Mouse (Mus musculus) R1 (cell line): Measurements from ENCODE around the gene Rassf8.
A peak's percentile ranks its signal among the peaks of the same experiment; 100 is the strongest.

Experiments used
- DNase-seq: peaks from one replicate; pipeline ENCODE4 v3.0.0-alpha.2; 2018; ENCODE audit warnings: low read depth, low spot score

The Rassf8 gene

DNA sequence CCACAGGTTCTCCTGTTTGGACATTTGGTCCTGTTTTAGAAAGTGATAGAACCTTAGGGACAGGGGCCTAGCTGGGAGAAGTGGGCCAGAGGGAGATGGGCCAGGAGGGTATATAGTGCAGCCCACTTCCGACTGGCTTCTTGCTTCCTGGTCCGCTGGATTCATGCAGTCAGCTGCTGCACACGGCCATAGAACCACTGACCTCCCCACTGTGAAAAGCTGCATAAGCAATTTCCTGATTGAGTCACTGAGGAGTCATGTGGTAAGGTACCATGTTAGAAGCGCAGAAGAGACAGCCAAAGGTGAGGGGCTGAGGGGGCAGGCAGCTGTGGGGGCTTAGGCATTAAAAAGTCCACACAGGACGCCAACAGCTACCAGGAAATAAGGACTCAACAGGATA, 75.7 kb downstream of the Rassf8 start:
- no peak for DNase-seq

DNA sequence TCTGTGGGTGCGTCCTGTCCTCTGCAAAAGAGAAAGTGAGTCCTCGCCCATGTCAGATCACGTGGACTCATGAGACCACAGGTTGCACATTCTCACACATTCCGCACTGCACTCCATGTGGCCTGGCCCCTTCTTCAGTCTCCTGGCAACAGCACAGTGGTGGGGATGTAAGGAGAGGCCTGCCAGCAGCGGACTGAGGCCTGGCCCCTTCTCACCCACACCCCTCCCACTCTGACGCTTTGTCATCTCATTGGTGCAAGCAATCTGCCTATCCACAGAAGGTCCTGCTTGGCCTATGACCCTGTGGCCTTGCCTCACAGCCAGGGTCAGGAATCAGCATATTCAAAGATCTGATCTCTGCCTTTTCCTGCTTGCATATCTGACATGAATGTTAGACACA, 76.6 kb downstream of the Rassf8 start:
- peak; percentile 84 for DNase-seq

DNA sequence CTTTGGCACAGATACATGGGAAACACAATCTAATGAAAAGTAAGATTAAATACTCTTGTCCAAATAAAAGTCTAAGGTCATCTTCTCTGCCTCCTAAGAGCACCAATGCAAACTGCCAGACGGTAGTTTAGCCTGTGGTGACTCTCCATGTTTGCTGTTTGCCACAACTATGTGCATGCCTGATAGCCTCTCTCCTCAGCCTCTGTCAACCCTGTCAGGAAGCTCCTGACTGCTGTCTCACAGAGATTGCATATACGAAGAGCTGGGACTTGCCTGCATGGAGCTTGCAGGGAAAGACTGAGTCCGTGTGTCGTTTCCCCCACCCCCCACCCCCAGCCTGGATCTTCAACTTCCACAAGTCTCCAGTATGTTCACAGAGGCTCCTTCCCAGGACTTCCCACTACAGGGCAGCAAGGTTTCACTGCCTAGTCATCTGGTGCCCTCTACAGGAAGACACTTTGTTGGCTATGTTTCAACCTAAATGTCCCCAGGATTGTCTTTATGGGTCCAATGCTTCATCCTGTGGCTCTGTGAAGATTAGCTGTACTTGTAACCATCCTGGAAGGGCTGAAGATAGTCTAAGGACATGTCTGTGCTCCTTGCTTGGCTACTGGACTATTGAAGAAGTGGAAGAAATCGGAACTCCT, 77.2 kb downstream of the Rassf8 start:
- peak; percentile 59 for DNase-seq

DNA sequence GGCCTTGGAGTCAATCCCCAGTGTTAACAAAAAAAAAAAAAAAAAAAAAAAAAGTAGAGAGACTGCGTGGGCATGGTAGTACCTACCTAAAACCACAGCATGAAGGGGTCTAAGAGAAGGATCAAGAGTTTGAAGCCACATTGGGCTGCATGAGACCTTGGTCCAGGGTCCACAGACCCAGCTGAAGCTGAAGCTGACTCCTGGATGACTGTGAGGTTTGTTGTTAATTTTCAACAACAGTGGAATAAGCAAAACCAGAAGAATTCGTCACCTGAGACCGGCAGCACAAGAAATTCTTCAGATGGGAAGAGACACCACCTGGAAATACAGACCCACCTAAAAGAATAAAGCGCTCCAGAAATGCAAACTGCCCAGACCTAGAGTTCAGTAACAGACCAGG, 79.8 kb downstream of the Rassf8 start:
- no peak for DNase-seq

DNA sequence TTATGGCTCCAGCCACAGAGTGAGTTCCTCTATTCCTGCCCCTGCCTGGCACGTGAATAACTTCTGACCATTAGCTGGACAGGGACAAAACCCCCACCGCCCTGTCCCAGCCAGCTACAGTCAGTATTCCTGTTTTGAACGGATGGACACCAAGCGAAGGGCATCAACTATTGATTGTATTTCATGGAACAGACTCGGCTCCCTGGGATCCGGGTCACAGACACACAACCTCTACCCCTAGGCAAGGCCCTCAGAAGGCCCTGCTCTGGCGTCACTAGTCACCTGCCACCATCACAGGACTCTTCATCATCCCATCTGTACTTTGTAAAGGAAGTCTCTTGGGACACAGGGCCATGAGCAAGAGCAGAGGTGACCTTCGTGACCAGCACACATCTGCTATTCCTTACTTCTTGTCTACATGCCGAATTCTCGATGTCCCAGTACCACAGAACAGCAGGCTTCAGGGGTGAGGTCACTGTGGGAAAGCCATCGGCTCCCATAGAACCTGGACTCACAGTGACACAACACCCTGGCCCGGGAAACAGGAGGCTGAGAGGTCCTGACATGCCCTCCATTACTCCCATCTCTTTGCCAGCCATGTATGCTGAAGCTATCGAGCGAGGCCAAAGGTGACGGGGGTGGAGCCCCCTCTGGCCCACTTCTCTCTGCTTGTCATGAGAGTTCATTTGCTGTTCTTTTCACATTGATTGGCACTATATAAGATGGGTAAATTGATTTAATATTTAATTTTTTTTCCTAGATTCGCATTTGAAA, 82.7 kb downstream of the Rassf8 start:
- no peak for DNase-seq

DNA sequence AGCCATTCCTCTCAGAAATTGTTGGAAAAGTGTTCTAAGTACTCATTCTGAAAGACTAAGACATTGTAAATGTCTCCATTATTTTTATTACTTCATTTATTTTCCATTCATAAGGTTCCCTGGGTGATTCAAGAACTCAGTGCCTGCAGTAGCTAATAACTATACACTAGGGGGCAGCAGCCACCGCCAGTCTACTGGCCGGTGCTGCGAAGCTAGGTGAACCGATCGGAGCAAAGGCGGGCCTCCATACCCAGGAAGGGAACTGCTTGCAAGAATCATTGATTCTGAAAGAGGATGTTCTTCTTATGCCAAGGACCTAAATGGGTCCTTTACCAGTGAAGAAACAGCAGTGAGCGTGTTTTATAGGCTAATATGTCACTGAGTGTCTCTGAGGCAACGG, 83.6 kb downstream of the Rassf8 start:
- peak; percentile 44 for DNase-seq

DNA sequence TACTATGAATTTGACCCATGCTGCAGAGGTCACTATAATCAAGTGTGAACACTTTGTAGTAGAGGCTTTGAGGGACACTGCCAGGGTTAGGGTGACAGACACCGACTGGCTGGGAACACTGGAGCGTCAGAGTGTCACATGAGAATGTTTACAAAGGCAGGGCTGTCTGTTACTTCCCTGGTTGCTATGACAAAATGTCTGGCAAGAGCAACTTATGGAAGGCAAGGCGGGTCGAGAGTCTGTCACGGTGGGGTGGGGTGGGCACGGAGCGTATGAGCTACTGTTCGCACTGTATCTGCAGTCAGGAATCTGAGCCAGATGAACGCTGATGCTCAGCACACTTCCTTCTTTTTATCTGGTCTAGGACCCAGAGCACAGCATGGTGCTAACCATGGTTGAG, 84.1 kb downstream of the Rassf8 start:
- DNase-seq = no peak

DNA sequence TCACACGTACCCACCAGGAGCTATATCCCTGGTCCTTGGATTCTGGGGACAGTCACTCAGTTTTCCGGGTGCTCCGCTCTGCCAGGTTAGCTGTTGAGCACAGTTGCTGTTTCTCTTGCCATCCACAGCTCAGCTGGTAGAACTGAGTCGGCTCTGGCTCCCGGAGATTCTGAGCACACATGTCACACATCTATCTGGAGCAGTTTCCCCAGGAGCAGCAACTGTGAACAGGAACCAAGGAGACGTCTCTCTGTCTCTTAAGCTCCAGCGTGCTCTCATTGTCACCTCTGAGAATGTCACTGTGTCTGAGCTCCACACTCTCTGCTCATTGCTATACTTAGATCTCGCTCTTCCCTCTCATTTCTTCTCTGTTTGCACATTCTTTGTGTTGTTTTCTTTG, 86.4 kb downstream of the Rassf8 start:
- no peak for DNase-seq

DNA sequence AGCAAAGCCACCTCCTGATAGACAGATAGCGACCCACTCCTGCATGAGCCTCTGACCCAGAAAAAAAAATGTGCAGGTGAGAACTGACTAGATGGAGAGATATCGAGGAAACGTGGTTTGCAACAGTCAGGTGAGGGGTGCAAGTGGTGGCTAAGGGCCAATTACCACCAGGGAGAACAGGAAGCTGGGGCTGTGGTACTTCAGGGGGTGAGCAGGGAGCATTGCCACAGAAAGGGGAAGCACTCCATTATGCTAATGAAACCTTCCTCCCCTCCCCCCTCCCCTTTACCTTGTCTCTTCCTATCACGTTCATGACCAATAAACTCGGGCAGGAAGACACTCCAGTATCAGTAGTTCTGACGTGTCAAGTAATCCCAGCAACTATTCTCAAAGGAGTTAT, 88.8 kb downstream of the Rassf8 start:
- no peak for DNase-seq

DNA sequence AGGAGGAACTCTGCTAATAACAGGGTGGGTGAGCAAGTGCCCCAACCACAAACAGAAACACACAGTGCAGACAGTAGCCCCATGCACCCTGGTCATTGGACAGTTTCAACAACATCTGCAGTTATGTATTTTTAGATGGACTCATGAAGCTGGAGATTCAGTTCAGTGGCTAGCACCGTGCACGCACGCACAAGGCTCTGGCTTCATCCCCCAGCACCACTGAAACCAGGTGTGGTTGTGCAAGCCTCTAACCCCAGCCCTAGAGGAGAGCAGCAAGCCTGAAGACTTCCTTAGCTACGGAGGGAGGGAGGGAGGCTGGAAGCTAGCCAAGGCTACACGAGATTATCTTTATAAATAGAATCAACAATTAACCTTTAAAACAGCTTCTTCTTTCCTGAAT, 99.1 kb downstream of the Rassf8 start:
- DNase-seq = no peak

DNA sequence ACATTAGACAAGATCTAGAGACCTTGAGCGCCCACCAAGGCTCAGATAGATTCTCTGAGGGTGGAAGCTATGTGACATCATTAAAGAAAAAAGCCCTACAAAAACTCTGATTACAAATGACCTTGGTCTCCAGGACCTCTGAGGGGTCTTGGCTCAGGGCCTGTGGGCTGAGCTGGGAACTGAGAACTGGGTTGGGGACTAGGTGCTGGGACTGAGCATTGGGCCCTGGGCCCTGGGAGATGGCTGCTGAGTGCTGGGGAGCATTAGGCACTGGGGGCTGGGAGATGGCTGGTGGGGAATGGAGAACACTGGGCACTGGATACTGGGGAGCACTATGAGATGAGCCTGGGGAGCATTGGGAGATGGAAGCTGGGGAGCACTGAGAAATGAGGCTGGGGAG, 99.5 kb downstream of the Rassf8 start:
- no peak for DNase-seq

DNA sequence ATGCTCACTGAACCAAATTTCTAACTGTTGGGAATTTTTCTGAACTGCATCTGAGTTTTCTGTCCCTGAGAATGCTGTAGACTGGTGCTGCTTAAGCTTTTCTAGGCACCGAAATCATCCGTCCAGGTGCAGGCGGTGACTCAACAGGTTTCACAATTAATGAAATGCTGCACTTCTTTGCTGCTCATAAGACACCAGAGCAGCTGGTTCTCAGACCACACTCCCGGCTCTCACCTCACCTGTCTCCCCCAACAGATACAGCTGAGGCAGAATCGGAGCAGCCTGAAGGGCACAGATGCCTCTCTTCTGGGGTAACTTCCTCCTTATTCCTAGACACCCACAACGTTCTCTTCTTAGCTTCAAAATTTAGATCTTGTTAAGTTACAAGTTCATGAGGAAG, 100.4 kb downstream of the Rassf8 start:
- no peak for DNase-seq

DNA sequence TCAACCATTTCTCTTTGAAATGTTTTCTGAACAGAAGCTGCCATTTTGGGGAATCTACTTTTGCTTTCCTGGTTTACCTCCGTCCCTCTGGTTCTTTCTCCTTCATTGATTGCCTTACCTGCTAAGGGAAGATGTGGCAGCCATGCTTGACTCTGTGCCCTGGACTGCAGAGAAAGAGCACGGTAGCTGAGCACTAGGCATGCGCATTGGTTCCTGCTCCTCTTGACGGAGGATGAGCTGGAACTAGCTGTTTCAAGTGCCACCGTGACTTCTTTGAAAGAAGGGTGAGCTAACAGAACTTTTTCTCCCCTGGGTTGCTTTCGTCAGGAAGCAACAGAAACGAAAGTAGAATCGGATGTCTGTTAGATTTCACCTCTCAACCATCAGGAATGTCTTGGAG, 101.1 kb downstream of the Rassf8 start:
- no peak for DNase-seq

DNA sequence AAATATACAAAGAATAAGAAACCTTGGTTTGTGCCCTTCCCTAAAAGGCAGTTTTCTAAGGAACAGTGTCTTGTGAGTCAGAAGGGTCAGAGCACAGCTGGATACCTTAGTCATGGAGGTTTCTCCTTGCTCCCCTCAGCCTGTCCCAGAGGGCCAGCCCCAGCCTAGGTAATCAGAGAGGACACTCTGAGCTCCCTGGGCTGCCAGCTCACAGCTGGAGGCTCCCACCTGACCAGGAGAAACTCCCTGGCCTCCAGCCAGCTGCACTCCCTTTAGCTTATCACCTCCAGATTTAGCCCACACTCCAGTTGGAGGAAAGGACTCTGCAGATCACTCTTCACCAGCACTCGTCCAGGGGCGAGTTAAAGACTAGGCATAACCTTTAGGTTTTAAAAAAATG, 104.2 kb downstream of the Rassf8 start:
- DNase-seq = peak; percentile 11

DNA sequence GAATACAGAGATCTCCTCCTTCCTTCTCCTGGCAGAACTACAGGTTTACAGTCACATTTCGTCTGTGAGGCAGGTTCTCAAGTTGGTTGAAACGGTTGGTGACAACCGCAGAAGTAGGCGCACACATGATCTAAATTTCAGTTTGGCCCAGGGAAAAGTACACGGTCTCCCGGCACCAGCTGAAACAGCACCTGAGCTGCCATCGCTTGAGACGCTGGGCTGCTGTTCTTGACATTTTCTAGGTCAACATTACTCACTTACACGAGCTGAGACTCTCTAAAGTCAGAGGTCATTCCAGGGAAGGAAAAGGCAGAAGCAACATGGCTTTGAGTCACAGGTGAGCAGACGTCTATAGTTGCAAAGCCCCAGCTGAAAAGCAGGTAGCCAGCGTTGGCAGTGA, 105.4 kb downstream of the Rassf8 start:
- no peak for DNase-seq

DNA sequence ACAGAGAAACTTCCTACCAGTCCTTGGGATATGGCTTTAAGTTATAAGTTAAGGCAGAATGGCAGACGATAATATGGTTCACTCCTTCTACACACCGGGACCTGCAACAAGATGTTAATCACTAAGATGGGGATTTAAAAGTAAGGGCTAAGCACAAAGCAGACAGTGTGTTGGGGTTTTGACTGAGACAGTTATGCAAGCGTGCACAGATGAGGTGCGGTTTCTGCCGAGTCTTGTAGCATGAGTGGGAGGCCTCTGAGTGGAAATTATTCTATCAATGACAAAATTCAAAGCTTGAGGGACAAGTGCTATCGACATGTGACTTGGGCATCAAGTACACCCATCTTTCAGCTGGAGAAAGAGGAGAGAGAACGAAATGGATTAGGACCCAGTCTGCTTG, 106.2 kb downstream of the Rassf8 start:
- no peak for DNase-seq

DNA sequence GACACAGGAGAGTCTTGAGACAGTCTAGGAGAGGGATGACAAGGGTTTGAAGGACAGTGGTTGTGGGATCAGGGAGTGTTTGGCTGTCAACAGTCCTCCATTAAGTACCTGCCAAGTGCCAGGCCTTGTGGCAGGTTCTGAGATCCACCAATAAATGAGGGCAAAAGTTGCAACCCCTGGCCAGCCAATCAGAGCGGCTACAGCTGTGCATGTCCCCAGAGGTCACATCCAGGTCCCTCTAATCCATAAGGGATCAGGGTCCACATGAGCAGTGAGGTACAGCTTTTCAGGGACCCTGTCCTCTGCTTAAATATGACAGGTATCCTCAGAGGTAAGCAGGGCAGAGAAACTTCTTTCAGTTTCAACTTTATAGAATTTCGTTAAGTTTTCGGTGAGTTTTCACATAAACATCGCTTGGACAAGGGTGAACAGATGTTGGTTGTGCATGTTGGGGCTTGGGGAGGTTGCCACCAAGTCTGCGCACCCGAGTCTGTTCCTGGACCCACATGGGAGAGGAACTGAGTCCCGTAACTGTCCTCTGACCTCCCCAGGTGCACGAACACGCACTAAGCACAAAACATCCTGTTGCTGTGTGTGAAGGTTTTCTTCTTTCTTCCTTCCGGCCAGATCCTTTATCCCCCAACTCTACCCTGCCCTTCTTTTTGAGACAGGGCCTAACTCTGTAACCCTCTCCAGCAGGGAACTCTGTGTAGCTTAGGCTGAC, 107.0 kb downstream of the Rassf8 start:
- DNase-seq = no peak

DNA sequence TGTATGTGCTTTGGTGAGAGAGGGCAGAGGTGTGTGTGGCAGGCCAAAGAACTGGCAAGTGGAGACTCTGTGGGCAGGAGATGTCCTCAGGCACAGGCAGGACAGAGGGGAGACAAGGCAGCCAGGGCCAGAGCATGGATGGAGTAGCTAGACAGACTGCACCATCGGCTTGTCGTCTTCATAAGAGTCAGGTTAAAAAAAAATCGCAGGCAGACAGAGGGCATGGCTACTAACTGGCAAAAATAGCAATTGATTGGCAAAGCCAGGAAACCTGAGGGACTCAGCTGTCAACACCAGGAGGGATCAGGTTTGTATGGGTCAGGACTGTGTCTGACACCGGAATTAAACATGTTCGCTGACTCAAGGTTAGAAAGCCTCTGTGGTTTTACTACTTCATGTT, 108.2 kb downstream of the Rassf8 start:
- no peak for DNase-seq

DNA sequence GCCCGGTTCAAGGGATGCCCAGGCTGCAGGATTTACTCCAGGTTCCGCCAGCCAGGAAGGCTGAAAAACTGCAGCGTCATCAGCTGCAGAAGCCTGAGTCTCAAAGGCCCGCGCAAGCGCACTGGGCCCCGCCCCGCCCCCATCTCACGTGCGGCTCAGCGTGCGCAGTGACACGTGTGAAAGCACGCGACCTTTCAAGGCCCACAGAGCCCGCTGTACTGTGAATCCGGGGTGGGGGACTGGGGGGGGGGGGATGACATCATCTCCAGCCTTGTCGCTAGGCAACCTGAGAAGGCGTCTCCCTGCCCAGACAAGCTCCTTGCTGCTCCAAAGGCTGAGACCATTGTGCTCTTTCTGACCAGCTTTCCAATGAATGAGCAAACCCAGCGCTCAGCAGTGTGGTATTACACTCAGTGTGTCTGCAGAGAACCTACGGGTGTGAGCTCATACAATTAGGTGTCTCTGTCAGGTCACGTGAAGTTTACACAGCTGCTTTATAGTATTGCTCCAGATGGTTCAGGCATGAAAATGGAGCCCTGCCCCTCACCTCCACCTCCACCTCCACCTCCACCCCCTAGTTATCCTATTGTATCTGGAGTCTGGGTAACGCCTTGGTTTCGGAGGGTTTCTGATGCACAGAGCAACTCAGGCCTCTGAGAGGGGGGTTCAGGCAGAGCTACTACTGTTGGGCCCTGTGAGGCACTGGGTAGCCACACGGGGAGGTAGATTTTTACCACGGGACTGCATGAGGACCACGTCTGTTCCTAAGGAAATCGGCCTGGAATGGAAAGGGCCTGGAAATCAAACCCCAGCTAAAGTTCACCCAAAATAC, 109.4 kb downstream of the Rassf8 start:
- peak; percentile 94 for DNase-seq

DNA sequence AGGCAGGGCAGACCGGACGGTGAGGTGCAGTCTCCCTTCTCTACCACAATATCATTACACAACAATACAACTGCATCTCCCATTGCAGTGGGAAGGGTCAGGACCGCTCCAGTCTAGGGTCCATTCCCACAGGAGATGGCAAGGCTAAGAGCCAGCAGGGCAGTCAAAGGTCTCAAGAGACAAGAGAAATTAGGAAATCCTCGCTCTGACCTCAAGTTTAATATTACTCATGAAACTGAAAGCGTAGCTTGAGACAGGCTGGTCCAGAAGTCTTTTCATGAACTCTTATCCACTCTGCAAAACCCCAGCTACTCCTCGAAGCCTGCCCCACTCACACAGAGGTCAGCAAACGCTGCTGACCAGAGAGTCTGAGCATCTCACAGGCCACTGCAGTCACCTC, 110.9 kb downstream of the Rassf8 start:
- DNase-seq = no peak

DNA sequence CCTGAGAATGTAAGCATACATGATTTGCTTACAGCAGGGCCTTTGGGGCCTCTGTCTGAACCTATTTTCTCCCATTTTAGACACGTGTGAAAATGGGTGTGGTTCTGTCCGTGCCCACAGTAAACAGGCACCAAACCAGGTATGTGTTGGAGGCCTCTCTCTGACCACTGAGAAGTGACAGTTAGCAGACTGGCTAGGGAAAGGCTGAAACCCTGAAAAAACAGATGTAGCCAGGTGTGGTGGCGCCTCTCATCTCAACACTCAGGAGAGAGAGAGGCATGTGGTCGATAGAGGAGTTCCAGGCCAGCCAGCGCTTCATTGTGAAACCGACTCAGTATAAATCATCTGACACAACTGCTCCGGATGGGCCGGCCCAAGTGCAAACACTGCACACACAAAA, 111.9 kb downstream of the Rassf8 start:
- DNase-seq = no peak

DNA sequence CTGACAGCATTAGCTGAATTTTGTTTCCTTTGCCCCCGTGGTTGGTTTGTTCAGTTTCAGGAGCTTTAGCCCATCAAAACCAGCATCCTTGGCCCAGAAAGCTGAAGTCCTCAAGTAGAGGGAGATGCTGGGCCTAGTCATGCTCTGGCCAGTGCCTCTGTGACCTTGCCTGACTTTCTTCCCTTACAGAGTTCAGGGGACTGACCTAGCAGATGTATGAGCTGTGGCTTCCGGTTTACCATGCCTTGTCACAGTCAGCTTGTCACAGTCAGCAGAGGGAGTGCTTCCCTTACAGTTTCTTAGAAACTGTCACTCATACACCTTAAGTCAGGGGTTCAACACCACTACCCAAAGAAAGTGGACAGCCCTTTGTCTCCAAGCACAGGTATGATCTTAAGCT, 113.8 kb downstream of the Rassf8 start:
- DNase-seq = no peak
